Mouse (Mus musculus) midbrain, postnatal 0 days (tissue): ENCODE data around the gene Rnft2. TPM values are rescaled to one million over a fixed set of nuclear protein-coding genes. Genes with fewer than 3 reads are reported as not detected.

Source experiments
- ATAC-seq: fragments of 200-750 bp; cut with Nextera tagmentation; 2 replicates; pipeline ENCODE4 v1.8.0; 2017; ENCODE audit warnings: moderate number of reproducible peaks, mild to moderate bottlenecking, moderate TSS enrichment, moderate library complexity; ENCODE audit not compliant: low FRiP score
- DNase-seq: peaks from one replicate; pipeline ENCODE4 v3.0.0-alpha.2; 2015; ENCODE audit warnings: low spot score
- H3K27ac ChIP-seq: fragments of 300-500 bp; sonication (generic); 2 replicates; pipeline ENCODE4 v1.5.1; 2014; ENCODE audit warnings: low read depth, mild to moderate bottlenecking, low read length, mixed read lengths
- H3K27me3 ChIP-seq: fragments of 300-500 bp; sonication (generic); 2 replicates; pipeline ENCODE4 v1.6.1; 2014; ENCODE audit warnings: low read length, control low read depth, mixed read lengths; ENCODE audit not compliant: insufficient read depth
- H3K36me3 ChIP-seq: fragments of 300-500 bp; sonication (generic); 2 replicates; pipeline ENCODE4 v1.6.1; 2014; ENCODE audit warnings: low read length, control low read depth, mixed read lengths; ENCODE audit not compliant: insufficient read depth
- H3K4me1 ChIP-seq: fragments of 300-500 bp; sonication (generic); 2 replicates; pipeline ENCODE4 v1.6.1; 2014; ENCODE audit warnings: mild to moderate bottlenecking, control low read depth, antibody characterized with exemption, low read length, mixed read lengths; ENCODE audit not compliant: insufficient read depth
- H3K4me2 ChIP-seq: fragments of 300-500 bp; sonication (generic); 2 replicates; pipeline ENCODE4 v1.6.1; 2014; ENCODE audit warnings: low read depth, mild to moderate bottlenecking, low read length, mixed read lengths; ENCODE audit not compliant: poor library complexity, severe bottlenecking
- H3K4me3 ChIP-seq: fragments of 300-500 bp; sonication (generic); 2 replicates; pipeline ENCODE4 v1.5.1; 2014; ENCODE audit warnings: low read depth, mild to moderate bottlenecking, low read length, moderate library complexity
- H3K9ac ChIP-seq: fragments of 300-500 bp; sonication (generic); replicated peaks from 2 replicates; pipeline ENCODE4 v1.6.1; 2014; ENCODE audit warnings: mild to moderate bottlenecking, low read length, moderate library complexity, mixed read lengths; ENCODE audit not compliant: poor library complexity, severe bottlenecking
- H3K9me3 ChIP-seq: fragments of 300-500 bp; sonication (generic); 2 replicates; pipeline ENCODE4 v1.6.1; 2016; ENCODE audit warnings: low read length, control low read depth
- CTCF ChIP-seq: IDR thresholded peaks from 2 replicates; pipeline ENCODE4 v1.5.1; 2016; ENCODE audit warnings: antibody characterized with exemption, mild to moderate bottlenecking
- WGBS: fragments of 180-500 bp; shearing (Covaris S2); extraction: QIAGEN DNeasy Blood & Tissue Kit; methylation state at CpG from one replicate; pipeline ENCODE4 v1.1.7; 2014; 5-methylcytosine and 5-hydroxymethylcytosine counted together
- polyA plus RNA-seq: library from polyadenylated mRNA; unstranded; fragments of >200 nt; fragmentation: Nextera tagmentation; extraction: Ambion mirVana; gene quantifications from 2 replicates; pipeline ENCODE4 v1.2.1, GENCODE M21; 2015
- total RNA-seq: library from RNA; depleted of rRNA; stranded (reverse); fragments of >200 nt; gene quantifications from 2 replicates; pipeline ENCODE4 v1.2.3, GENCODE M21; 2014

Rnft2 gene
- total and polyA plus RNA-seq, 2 experiments from 2014 or later: 14.3 to 125 TPM

DNA sequence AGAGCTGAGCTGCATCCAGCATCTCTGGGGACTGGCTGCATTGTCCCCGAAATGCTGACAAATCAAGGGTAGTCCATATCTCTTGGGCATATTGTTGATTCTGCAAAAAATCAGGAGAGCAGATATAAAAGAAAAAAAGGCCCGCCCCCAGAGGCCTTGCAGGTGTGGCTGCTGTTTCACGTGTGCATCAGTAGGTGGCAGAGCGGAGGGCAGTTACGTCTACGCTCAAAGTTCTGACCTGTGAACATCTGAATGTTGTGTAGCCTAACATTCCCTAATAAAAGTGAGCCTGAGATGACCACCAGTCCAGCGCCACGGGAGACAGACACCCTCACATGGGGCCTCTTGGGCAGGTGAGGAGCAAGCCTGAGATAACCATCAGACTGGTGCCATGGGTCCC lies 21.4 kb upstream of the Rnft2 start:
- peak; percentile 63 for TF ChIP-seq CTCF
- no peak overlapping the region for H3K9ac ChIP-seq
- H3K4me3 ChIP-seq: no peak overlapping the region
- ATAC-seq (no peak), DNase-seq (peak; percentile 29)
- peaks cover 20% of the 10 kb centered on the region for H3K36me3 ChIP-seq
- peaks cover 3% of the 10 kb centered on the region; the same call in 1 of the 2 replicates for H3K4me1 ChIP-seq
- H3K4me2 ChIP-seq: no peak overlapping the region
- no peaks in the 10 kb centered on the region for H3K9me3 ChIP-seq
- no peaks in the 10 kb centered on the region for H3K27me3 ChIP-seq
- H3K27ac ChIP-seq: no peak overlapping the region
- WGBS: 46% methylated on average over 8 of the region's 8 CpGs

DNA sequence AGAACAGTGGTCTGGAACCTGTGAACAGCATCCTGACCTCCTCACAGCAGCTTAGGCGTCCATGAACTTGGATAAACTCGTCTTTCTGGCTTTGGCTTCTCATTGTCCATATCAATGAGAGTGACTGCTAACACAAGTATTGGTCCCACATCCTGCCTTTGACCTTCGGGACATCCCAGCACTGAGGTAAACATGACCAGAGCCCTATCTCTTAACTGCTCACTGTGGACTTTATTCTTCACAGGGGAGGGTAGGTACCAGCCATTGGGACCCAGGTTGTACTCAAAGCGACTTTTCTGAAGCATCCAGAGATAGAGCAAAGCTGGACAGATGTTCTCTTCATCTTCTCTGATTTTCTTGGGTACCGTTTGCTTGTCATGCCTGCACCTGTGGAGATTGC lies 20.4 kb upstream of the Rnft2 start:
- Histone ChIP-seq H3K4me3 (no peak overlapping the region), H3K36me3 (peaks cover 30% of the 10 kb centered on the region), H3K4me2 (no peak overlapping the region), H3K4me1 (peaks cover 3% of the 10 kb centered on the region; the same call in 1 of the 2 replicates), H3K27ac (no peak overlapping the region), H3K9ac (no peak overlapping the region), H3K9me3 (no peaks in the 10 kb centered on the region), H3K27me3 (no peaks in the 10 kb centered on the region)
- DNase-seq (no peak), ATAC-seq (no peak)
- no peak for TF ChIP-seq CTCF
- WGBS: 86% methylated on average over 5 of the region's 5 CpGs

DNA sequence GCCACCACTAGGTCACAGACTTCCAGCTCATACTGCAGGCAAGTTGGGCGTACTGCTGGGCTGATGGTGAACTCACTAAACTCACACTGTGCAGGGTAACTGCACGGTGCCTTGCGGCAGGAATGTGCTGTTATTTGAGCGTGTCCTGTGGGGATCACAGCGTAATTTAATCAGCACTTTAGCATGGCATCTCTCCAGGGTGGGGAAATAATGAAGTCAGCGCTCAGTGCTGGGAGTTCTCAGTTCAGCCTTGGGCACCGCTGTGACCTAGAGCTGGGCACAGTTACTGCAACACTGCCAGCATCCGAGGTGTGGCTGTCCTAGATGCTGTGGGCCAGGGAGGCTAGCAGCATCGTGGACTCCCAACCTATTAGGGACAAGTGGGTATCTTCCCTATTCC lies 19.4 kb upstream of the Rnft2 start:
- no peaks in the 10 kb centered on the region for H3K27me3 ChIP-seq
- no peak overlapping the region for H3K9ac ChIP-seq
- H3K4me2 ChIP-seq: no peak overlapping the region
- H3K4me3 ChIP-seq: no peak overlapping the region
- no peak for ATAC-seq
- TF ChIP-seq CTCF: no peak
- H3K27ac ChIP-seq: no peak overlapping the region
- H3K9me3 ChIP-seq: no peaks in the 10 kb centered on the region
- H3K36me3 ChIP-seq: peaks cover 40% of the 10 kb centered on the region
- H3K4me1 ChIP-seq: peaks cover 2% of the 10 kb centered on the region; the same call in 1 of the 2 replicates
- peak; percentile 28 for DNase-seq
- WGBS: 75% methylated on average over 9 of the region's 9 CpGs

DNA sequence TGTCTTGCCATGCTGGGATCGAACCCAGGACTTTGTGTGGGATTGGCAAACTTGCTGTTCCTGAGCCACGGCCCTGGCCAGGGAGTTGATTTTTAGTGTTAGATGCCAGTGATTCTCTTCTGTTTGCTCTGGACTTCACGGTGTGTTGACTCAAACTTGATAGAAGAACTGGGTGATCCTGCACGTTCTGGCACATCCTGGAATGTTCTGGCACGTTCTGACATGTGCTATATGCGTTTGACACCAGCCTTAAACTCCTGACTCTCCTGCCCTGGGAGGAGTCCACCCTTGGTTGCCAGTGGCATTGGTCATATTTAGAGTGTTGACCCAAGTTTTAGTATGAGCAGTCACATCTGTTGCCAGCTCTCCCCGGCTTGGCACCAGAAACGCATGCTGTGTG lies 17.5 kb upstream of the Rnft2 start:
- WGBS: 91% methylated on average over 8 of the region's 8 CpGs
- H3K9ac ChIP-seq: no peak overlapping the region
- peaks cover 6% of the 10 kb centered on the region for H3K4me1 ChIP-seq
- H3K9me3 ChIP-seq: no peaks in the 10 kb centered on the region
- no peaks in the 10 kb centered on the region for H3K27me3 ChIP-seq
- peaks cover 58% of the 10 kb centered on the region for H3K36me3 ChIP-seq
- H3K4me2 ChIP-seq: no peak overlapping the region
- no peak for TF ChIP-seq CTCF
- no peak overlapping the region for H3K4me3 ChIP-seq
- no peak for DNase-seq
- no peak for ATAC-seq
- no peak overlapping the region for H3K27ac ChIP-seq

DNA sequence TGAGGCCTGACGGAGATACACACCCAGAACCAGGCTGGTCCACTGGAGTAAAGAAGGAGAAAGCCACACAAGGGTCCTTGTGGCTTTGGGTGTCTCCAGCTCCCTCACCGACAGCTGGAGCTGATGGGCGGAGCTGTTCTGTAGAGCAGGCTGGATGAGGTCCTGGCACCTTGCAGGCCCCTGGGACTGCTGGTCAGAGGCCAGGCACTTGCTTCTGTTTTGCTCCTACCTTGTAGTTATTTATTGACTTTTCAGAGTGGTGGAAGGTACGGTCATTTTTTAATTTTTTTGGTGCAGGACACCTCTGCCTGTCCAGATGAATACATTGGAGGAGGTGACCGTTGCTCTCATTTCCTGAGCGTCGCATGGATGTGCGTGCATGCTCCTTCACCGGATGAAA lies 16.3 kb upstream of the Rnft2 start:
- no peaks in the 10 kb centered on the region for H3K9me3 ChIP-seq
- no peak overlapping the region for H3K27ac ChIP-seq
- no peak overlapping the region for H3K9ac ChIP-seq
- no peak overlapping the region for H3K4me2 ChIP-seq
- peaks cover 6% of the 10 kb centered on the region for H3K4me1 ChIP-seq
- no peak for TF ChIP-seq CTCF
- ATAC-seq (no peak), DNase-seq (no peak)
- H3K36me3 ChIP-seq: peaks cover 65% of the 10 kb centered on the region
- WGBS: 91% methylated on average over 9 of the region's 9 CpGs
- no peaks in the 10 kb centered on the region for H3K27me3 ChIP-seq
- no peak overlapping the region for H3K4me3 ChIP-seq

DNA sequence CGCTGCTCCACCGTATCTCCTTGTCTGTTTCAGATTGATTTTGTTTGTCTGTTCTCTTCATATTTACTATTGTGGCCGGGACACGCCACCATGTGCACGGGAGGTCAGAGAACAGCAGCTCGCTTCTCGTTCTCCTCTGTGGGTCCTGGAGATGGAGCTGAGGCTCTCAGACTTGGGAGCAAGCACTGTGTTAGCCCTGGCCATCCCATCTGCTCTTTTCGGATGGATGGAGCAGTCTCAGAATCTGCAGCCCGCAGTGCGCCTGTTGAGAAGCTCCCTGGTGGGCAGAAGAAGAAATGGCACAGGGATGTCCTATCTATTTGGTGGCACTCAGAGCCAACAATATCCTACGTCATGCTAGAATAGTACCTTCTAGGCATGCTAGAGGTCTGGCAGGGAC lies 15.7 kb upstream of the Rnft2 start:
- 97% methylated on average over 11 of the region's 11 CpGs for WGBS
- Histone ChIP-seq H3K27me3 (no peaks in the 10 kb centered on the region), H3K27ac (no peak overlapping the region), H3K4me3 (no peak overlapping the region), H3K9me3 (no peaks in the 10 kb centered on the region), H3K4me2 (no peak overlapping the region), H3K4me1 (peaks cover 6% of the 10 kb centered on the region), H3K9ac (no peak overlapping the region), H3K36me3 (peaks cover 67% of the 10 kb centered on the region)
- no peak for DNase-seq
- ATAC-seq: no peak
- TF ChIP-seq CTCF: no peak
